Mouse (Mus musculus) macrophage (primary cell): ENCODE results near the gene Sgk2. TPM values are rescaled to one million over a fixed set of nuclear protein-coding genes. Genes with fewer than 3 reads are reported as not detected.

Experiments
- H3K27ac ChIP-seq: fragments of 350-480 bp; formaldehyde crosslinking; 2 replicates; pipeline ENCODE4 v1.9.0; 2021
- H3K36me3 ChIP-seq: fragments of 350-480 bp; formaldehyde crosslinking; 2 replicates; pipeline ENCODE4 v1.9.0; 2021; ENCODE audit errors: inconsistent target
- H3K4me3 ChIP-seq: fragments of 350-480 bp; formaldehyde crosslinking; 2 replicates; pipeline ENCODE4 v1.9.0; 2021; ENCODE audit errors: inconsistent target
- H3K79me2 ChIP-seq: fragments of 350-480 bp; formaldehyde crosslinking; 2 replicates; pipeline ENCODE4 v1.9.0; 2021; ENCODE audit errors: inconsistent target
- WGBS: methylation state at CpG from one replicate; pipeline ENCODE4 v1.1.7; 2026; ENCODE audit warnings: inconsistent platforms; ENCODE audit not compliant: missing documents; 5-methylcytosine and 5-hydroxymethylcytosine counted together
- polyA plus RNA-seq: library from polyadenylated mRNA; stranded (reverse); fragments of 250-400 nt; gene quantifications from 3 replicates; pipeline ENCODE4 v1.2.4, GENCODE M21; 2018; ENCODE audit warnings: inconsistent platforms
- total RNA-seq, 78 experiments: library from RNA; depleted of rRNA; stranded (reverse); fragments of 250-400 nt; gene quantifications; 1 replicate in 9 of 78; 2 replicates in 24 of 78; 3 replicates in 43 of 78; 4 replicates in 2 of 78; pipeline ENCODE4 v1.2.4; 2018; ENCODE audit warnings: inconsistent platforms in 56 of 78

Sgk2 gene
- not detected for total RNA-seq (2018; cell fraction: chromatin; rRNA removed)
- total RNA-seq (2018; cell fraction: cytosol; rRNA removed), result not detected
- total RNA-seq (2018; cell fraction: nucleus; rRNA removed), result not detected
- polyA plus RNA-seq, result not detected in 3 replicates

DNA sequence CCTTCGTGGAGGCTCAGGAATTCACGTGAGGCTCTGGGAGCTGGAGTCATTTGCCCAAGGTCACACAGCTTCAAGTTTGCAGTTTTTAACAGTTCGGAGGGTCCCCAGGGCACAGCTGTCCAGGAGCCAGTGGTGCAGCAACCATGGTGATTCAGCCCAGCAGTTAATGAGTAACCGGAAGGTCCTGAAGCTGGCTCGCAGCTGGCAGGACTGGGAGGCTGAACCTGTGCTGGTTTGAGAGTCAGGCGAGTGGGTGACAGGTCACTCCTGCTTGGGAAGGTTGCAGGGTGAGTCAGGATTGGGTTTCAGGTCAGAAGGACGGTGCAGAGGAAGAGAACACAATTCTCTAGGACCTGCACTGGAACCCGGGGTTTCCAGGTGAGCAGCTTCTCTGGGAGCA is at the start of gene Sgk2:
Gene Sgk2 (plus strand): TSS at position 113 of the 400 bp plus-strand sequence.
- H3K79me2 ChIP-seq, result no peaks in the 10 kb centered on the region
- no peak within 1 kb of the TSS for H3K4me3 ChIP-seq
- no peaks in the 10 kb centered on the region for H3K36me3 ChIP-seq
- H3K27ac ChIP-seq, result no peak within 1 kb of the TSS
- WGBS, result 86% methylated on average over 8 of the region's 8 CpGs

DNA sequence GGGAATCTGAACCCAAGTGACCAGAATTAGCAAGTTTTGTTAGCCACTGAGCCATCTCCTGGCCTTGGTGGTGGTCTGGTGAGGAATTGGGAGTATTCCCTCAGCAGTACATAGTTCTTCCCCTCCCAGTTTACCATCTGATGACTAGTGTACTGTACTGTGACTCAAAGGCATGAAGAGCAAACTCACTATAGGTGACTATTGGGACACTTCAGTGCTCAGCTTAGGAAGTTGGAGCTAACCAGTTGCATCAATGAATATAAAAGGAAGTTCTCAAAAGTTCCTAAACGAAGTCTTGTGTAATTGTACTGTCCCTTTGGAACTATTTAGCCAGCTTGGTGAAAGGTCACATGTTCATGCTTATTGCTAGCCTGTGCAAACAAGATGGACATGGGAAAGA is 47.6 kb upstream of the Sgk2 start:
- H3K4me3 ChIP-seq, result no peak overlapping the region
- H3K27ac ChIP-seq, result no peak overlapping the region
- peaks cover 7% of the 10 kb centered on the region; the same call in 1 of the 2 replicates for H3K79me2 ChIP-seq
- peaks cover 29% of the 10 kb centered on the region for H3K36me3 ChIP-seq
- 7% methylated on average over 1 of the region's 1 CpGs for WGBS

DNA sequence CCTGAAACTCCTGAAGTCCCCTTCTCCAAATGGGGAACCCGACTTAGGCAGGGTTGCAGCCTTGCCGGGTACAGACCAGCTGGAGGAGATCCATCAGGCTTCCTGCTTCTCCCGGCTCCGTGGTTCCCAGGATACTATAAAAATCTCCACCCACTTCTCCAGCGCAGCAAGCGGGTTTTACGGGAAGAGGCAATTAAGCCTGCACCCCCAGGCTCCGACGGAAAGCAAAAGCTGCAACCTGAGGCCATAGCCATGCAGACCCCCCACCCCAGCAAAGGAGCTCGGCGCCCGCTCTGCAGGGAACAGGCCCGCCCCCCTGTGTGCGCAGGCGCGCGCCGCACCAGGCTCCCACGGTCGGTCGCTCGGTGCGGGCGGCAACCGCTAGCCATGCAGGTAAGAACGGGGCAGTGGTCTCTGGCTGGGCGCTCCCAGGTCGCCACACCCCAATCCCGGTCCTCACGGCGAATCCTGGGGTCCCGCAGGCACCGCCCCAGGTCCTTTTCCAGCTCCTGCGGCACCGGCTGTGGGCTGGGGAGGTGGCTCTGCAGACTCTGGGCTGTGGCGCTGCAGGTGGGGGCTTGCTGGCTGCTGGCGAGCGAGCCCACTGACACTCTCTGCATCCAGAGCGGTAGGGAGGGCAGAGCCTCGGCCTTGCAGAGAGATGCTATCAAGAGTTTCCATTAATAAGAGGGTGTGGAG is 43.8 kb upstream of the Sgk2 start, which contains the start of gene L3mbtl1:
Gene L3mbtl1 (plus strand): TSS at position 325 of the 699 bp plus-strand sequence.
- Histone ChIP-seq H3K27ac (no peak within 1 kb of the TSS), H3K4me3 (no peak within 1 kb of the TSS), H3K79me2 (no peaks in the 10 kb centered on the region), H3K36me3 (no peaks in the 10 kb centered on the region; the same call in 1 of the 2 replicates)
- 5% methylated on average over 40 of the region's 40 CpGs for WGBS

DNA sequence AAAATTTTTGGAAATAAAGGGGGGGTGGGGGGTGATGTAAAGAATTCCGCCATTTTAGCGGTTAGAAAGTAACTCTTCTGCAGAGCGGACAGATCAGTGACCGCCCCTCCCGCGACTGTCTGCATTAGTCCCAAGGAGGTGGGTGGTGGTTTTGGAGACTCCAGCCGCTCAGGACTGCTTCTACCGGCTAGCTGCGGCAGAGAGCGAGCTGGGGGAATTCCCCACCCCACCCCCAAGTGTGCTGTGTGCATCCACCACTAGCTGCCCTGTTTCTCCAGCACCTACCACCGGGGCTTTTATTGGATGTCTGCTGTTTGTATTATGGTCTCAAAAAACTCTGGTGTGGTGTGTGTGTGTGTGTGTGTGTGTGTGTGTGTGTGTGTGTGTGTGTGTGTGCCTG is 43.2 kb upstream of the Sgk2 start:
- Histone ChIP-seq H3K79me2 (no peaks in the 10 kb centered on the region), H3K36me3 (no peaks in the 10 kb centered on the region; the same call in 1 of the 2 replicates)

DNA sequence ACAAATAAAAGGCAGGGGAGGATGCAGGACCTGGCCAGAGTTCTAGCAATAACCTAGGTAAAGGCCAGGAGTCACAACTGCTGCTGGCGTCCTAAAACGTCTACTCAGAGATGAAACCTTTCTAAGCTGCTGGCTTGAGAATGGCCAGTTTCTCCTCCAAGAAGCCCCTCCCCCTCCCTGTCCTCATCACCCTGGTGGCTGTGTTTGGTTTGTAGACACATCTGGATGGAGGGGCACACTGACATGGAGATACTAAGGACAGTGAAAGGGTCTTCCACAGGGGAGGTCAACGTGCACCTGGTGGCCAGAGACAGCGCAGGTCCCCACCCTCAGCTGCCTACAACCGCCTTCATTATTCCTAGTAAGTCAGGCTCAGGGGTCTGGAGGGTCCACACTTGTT is 40.2 kb upstream of the Sgk2 start:
- 95% methylated on average over 5 of the region's 5 CpGs for WGBS
- no peak overlapping the region for H3K4me3 ChIP-seq
- no peaks in the 10 kb centered on the region for H3K36me3 ChIP-seq
- no peak overlapping the region for H3K27ac ChIP-seq
- no peaks in the 10 kb centered on the region for H3K79me2 ChIP-seq

More for the DNA sequence above, 43.2 kb upstream of the Sgk2 start:
- Histone ChIP-seq H3K4me3 (no peak overlapping the region), H3K27ac (no peak overlapping the region)
- 28% methylated on average over 10 of the region's 11 CpGs for WGBS

DNA sequence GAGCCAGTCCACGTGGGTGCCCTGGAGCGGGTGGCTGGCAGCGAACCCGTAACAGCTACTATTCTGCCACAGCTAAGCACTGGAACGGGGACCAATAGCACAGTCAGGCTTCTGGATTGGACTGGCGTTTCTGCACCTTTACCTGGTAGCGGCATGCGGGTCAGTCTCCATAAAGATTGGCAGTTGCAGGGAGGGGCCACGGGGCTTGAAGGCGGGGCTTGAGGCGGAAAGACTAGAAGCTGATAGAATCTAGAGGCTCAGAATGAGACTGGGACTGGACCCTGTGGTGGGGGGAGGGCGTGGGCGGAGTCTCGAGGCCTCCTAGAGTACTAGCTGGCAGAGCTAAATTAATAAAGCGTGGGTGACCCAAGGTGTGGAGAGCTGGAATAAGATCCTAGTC is 39.4 kb upstream of the Sgk2 start:
- Histone ChIP-seq H3K4me3 (no peak overlapping the region), H3K36me3 (no peaks in the 10 kb centered on the region), H3K27ac (no peak overlapping the region), H3K79me2 (no peaks in the 10 kb centered on the region)
- 58% methylated on average over 15 of the region's 15 CpGs for WGBS

DNA sequence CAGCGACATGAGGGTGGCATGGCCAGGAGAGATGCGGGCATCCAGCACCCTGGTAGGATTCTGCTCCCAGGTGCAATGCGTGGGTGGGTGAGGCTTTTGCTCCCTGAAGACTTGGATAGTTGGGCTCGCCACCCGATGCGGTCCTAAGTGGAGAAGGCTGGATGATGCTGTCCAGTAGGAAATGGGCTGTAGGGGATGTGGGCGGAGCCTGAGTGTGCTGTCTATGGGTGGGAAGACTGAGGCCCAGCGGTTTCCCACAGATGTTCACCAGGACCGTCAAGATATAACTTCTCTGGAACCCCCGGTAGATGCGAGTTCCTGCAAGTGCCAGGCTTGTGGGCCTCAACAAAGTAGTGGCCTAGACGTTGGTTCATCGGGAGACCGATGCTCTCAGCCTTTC is 38.9 kb upstream of the Sgk2 start:
- Histone ChIP-seq H3K4me3 (no peak overlapping the region), H3K79me2 (no peaks in the 10 kb centered on the region), H3K36me3 (no peaks in the 10 kb centered on the region), H3K27ac (no peak overlapping the region)
- WGBS, result 54% methylated on average over 14 of the region's 14 CpGs

DNA sequence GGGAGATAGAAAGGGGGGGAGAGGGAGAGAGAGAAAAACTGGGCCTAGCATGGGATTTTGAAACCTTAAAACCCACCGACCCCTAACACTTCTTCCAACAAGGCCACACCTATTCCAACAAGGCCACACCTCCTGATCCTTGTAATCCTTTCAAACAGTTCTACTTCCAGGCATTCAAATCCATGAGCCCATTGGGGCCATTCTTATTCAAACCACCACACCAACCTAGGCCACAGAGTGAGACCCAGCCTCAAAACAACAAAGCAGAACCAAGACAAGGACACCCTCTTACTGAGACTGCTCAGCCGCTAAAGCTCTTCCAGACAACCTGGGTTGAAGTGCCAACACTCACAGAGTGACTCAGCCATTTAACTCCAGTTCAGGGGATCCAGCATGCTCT is 36.4 kb upstream of the Sgk2 start:
- Histone ChIP-seq H3K36me3 (no peaks in the 10 kb centered on the region), H3K4me3 (no peak overlapping the region), H3K27ac (no peak overlapping the region), H3K79me2 (no peaks in the 10 kb centered on the region)
- WGBS, result 100% methylated on average over 2 of the region's 2 CpGs

DNA sequence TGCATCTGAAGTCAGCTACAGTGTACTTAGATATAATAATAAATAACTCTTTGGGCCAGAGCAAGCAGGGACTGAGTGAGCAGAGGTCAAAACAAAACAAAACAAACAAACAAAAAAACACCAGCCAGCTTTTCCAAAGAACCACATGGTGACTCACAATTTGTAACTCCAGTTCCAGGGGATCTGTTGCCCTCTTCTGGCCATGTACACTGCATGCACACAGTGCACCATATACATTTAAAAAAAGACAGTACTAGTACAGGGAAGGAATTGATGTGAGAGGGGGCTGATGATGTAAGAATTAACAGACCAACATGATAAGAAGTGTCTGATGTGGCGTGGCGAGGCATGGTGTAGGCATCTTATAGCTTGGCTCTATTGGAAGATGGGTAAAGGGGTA is 30.3 kb upstream of the Sgk2 start:
- 100% methylated on average over 2 of the region's 2 CpGs for WGBS
- H3K79me2 ChIP-seq, result no peaks in the 10 kb centered on the region
- no peaks in the 10 kb centered on the region for H3K36me3 ChIP-seq
- no peak overlapping the region for H3K4me3 ChIP-seq
- H3K27ac ChIP-seq, result no peak overlapping the region

DNA sequence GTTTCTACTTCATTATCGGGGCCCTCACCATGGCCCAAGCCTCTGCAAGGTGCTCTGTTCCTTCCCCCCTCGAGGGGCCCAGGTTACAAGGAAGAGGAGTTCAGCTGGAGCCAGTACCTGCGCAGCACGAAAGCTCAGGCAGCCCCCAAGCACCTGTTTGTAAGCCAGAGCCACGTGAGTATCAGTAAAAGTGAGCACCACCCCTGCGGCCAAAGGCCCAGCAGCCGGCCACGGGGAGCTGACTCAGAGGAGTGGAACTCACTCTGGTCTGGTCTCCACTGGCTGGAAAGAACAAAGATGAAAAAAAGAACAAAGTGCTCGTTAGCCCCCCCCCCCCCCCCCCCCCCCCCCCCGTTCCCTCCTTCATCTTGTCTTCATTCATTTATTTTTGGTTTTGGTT is 25.8 kb upstream of the Sgk2 start:
- 78% methylated on average over 8 of the region's 10 CpGs for WGBS
- no peak overlapping the region for H3K27ac ChIP-seq
- H3K36me3 ChIP-seq, result no peaks in the 10 kb centered on the region
- H3K79me2 ChIP-seq, result no peaks in the 10 kb centered on the region
- H3K4me3 ChIP-seq, result no peak overlapping the region

DNA sequence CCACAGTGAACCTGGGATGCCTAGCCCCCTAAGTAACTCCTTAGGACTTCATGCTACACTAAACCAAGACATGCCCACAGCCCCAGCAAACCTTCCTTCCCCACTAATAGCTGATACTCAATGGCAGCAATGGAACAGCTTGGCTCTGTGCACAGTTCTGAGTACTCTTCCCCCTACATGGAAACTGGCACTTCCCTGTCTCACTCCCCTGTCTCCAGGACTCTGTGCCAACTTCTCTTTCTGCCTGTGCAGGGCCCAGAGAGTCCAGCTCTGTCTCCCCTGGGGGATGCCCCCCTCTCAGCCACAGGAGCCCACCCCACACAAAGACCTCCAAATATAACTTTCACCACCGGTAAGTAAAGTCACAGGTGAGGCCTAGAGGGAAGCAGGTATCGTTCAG is 20.4 kb upstream of the Sgk2 start:
- Histone ChIP-seq H3K4me3 (no peak overlapping the region), H3K79me2 (no peaks in the 10 kb centered on the region), H3K36me3 (no peaks in the 10 kb centered on the region), H3K27ac (no peak overlapping the region)
- WGBS, result 100% methylated on average over 2 of the region's 2 CpGs

DNA sequence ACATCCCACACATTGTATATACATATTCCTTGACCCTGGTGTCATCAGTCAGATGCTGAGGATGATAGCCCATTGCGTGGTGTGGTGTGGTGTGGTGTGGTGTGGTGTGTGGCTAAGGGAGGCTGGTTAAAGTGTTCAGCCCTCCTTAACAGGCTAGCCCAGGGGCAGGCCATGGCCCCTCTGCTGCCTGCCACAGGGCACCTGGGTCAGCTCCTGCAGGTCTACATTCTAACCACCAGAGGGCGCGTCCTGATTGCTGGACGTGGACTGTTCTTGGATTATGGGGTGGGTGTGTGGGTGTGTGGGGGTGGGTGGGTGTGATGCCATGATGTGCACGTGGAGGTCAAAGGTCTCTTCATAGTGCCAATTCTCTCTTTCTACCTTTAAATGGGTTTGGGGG is 18.8 kb upstream of the Sgk2 start:
- 15% methylated on average over 5 of the region's 5 CpGs for WGBS
- H3K79me2 ChIP-seq, result no peaks in the 10 kb centered on the region
- no peak overlapping the region for H3K4me3 ChIP-seq
- no peaks in the 10 kb centered on the region for H3K36me3 ChIP-seq
- H3K27ac ChIP-seq, result no peak overlapping the region

DNA sequence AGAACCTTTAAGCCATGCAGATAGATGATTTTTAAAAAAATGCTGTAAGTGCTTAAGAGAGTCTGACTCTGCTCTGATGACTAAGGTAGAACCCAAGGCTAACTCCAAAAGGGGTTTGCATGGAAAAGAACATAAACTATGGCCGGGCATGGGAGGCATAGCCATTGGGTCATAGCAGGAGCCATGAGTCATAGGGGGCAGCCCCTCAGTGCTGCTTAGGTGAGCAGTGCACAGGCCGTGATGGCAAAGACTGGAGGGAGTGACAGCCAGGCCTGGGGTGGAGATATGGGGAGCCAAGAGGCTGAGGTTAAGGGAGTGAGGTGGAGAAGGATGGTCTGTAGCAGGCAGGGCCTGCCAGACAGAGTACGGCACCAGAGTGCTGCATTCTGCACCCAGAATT is 18.0 kb upstream of the Sgk2 start:
- Histone ChIP-seq H3K27ac (no peak overlapping the region), H3K4me3 (no peak overlapping the region), H3K36me3 (no peaks in the 10 kb centered on the region), H3K79me2 (no peaks in the 10 kb centered on the region)
- WGBS, result 76% methylated on average over 3 of the region's 3 CpGs

DNA sequence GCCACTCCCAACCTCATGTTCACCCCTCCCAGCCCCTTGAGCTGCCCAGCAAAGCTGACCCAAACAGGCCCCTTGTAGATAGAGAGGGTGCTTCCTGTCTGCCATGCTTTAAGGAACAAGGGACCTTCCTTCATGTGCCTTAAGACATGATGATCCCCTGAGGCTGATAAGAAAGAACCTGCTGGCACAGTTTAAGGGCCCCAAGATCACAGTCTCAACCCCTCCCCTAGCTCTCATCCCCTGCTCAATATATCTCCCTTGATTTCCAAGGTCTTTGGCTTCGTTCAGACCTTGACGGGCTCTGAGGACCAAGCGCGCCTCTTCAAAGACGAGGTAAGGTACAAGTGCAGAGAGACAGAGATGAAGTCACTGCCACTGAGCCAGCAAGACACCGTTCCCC is 16.2 kb upstream of the Sgk2 start:
- no peak overlapping the region for H3K4me3 ChIP-seq
- WGBS, result 98% methylated on average over 6 of the region's 6 CpGs

DNA sequence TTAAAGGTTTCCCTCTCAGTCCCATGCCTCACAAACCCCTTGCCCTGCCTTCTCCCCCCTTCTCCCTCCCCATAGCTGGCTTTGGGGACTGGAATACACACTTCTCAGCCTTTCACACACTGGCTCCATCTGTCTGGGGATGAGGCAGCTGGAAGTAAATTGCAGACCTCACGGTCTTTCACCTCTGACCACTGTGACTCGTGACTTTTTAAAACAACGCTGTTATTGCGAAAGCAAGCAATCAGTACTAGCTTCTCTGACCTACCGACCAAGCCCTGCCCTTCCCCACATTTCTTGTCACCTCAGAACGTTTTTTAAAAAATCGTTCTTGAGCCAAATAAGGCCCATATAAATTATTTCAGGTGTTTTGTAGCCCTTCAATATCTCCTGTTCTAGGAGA is 14.4 kb upstream of the Sgk2 start:
- 9% methylated on average over 7 of the region's 7 CpGs for WGBS
- Histone ChIP-seq H3K79me2 (no peaks in the 10 kb centered on the region), H3K4me3 (no peak overlapping the region), H3K27ac (no peak overlapping the region), H3K36me3 (no peaks in the 10 kb centered on the region)

More for the DNA sequence above, 16.2 kb upstream of the Sgk2 start:
- Histone ChIP-seq H3K79me2 (no peaks in the 10 kb centered on the region), H3K36me3 (no peaks in the 10 kb centered on the region), H3K27ac (no peak overlapping the region)

DNA sequence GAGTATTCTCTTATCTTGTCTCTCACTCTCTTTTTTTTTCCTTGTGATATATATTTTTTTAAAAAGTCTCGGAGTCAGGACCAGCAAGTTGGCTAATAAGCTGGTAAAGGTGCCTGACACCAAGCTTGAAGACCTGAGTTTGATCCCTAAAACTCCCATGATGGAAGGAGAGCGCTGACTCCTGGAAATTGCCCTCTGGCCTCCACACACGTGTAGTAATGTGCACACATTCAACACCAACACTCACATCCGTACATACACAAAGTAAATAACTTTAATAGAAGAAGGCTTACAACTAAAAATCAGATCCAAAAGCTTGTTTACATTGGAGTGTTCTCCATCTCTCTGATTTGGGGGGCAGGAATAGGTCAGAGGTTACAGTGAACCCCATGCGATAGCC is 13.9 kb upstream of the Sgk2 start:
- 96% methylated on average over 5 of the region's 5 CpGs for WGBS
- Histone ChIP-seq H3K4me3 (no peak overlapping the region), H3K36me3 (no peaks in the 10 kb centered on the region), H3K79me2 (no peaks in the 10 kb centered on the region), H3K27ac (no peak overlapping the region)
